Mouse (Mus musculus) lung, embryonic 15.5 days (tissue): ENCODE measurements around the gene Clk3. TPM values are rescaled to one million over a fixed set of nuclear protein-coding genes. Genes with fewer than 3 reads are reported as not detected.
A peak's percentile ranks its signal among the peaks of the same experiment; 100 is the strongest.

Source experiments
- ATAC-seq: fragments of 200-750 bp; cut with Nextera tagmentation; 2 replicates; pipeline ENCODE4 v1.8.0; 2017; ENCODE audit warnings: moderate number of reproducible peaks, borderline replicate concordance; ENCODE audit not compliant: low FRiP score, low TSS enrichment; ENCODE audit errors: extremely low read depth
- H3K27ac ChIP-seq: fragments of 300-500 bp; sonication (generic); 2 replicates; pipeline ENCODE4 v1.5.1; 2015; ENCODE audit warnings: moderate library complexity, mild to moderate bottlenecking, inconsistent platforms
- H3K27me3 ChIP-seq: fragments of 300-500 bp; sonication (generic); 2 replicates; pipeline ENCODE4 v1.6.1; 2015; ENCODE audit warnings: inconsistent platforms
- H3K36me3 ChIP-seq: fragments of 300-500 bp; sonication (generic); 2 replicates; pipeline ENCODE4 v1.6.1; 2015; ENCODE audit warnings: inconsistent platforms
- H3K4me1 ChIP-seq: fragments of 300-500 bp; sonication (generic); 2 replicates; pipeline ENCODE4 v1.6.1; 2015; ENCODE audit warnings: inconsistent platforms
- H3K4me2 ChIP-seq: fragments of 300-500 bp; sonication (generic); 2 replicates; pipeline ENCODE4 v1.6.1; 2015; ENCODE audit warnings: inconsistent platforms, mild to moderate bottlenecking, moderate library complexity
- H3K4me3 ChIP-seq: fragments of 300-500 bp; sonication (generic); 2 replicates; pipeline ENCODE4 v1.5.1; 2015; ENCODE audit warnings: mild to moderate bottlenecking, inconsistent platforms
- H3K9ac ChIP-seq: fragments of 300-500 bp; sonication (generic); 2 replicates; pipeline ENCODE4 v1.6.1; 2015; ENCODE audit warnings: inconsistent platforms
- H3K9me3 ChIP-seq: fragments of 300-500 bp; sonication (generic); 2 replicates; pipeline ENCODE4 v1.6.1; 2016; ENCODE audit warnings: inconsistent platforms
- WGBS: fragments of 180-500 bp; shearing (Covaris S2); methylation state at CpG from one replicate; pipeline ENCODE4 v1.1.7; 2015; 5-methylcytosine and 5-hydroxymethylcytosine counted together
- polyA plus RNA-seq: library from polyadenylated mRNA; unstranded; fragments of >200 nt; fragmentation: Nextera tagmentation; extraction: Ambion mirVana; gene quantifications from 2 replicates; pipeline ENCODE4 v1.2.1, GENCODE M21; 2015

The Clk3 gene
- polyA plus RNA-seq, 1 experiment from 2014 or later = 85.5 TPM

DNA sequence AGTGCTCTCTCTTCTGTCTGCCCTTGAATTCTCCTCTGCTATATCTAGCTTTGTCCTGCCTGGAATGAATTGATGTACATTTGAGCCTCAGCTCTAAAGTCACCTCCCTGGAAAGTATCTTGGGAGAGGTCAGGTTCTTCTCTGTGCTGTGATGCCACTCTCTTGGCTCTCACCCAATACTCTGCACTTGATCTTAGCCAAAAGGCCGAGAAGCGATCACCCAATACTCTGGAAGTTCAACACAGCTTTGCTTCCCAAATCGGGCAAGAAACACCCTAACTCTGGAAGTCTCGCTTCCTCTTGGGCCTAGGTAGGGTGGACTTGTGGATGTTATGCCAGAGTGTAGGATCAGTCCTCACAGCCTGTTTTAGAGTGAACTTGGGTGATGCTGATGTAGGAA, 1.6 kb upstream of the Clk3 start:
- no peak for ATAC-seq
- Histone ChIP-seq H3K27ac (no peak overlapping the region), H3K27me3 (no peaks in the 10 kb centered on the region), H3K9ac (no peak overlapping the region), H3K4me1 (peaks cover 26% of the 10 kb centered on the region), H3K9me3 (no peaks in the 10 kb centered on the region), H3K4me3 (no peak overlapping the region), H3K4me2 (no peak overlapping the region), H3K36me3 (no peaks in the 10 kb centered on the region)
- 85% methylated on average over 4 of the region's 4 CpGs for WGBS

DNA sequence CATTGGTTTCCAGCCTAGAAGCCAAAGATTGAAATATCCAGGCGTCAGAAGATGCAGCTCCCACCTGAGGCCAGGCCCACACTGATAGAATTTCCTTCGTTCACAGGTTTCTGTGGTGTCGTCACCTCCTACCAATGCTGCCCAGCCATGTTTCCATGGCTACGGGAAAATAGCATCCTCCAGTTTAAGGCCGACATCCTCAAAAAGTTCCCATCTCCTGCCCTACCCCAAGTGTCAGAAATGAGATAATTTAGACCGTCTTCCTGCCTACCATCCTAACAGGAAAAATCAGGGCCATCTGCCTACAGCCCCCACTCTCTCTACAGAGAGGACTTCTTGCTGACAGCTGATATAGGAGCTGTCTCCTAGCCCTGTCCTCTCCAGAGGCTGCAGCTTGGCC, 771 bp upstream of the Clk3 start:
- Histone ChIP-seq H3K9ac (peak overlapping the region; percentile 99; the same call in 1 of the 2 replicates), H3K4me3 (peak overlapping the region; percentile 86), H3K9me3 (no peaks in the 10 kb centered on the region), H3K4me2 (peak overlapping the region; percentile 94), H3K27ac (no peak overlapping the region), H3K4me1 (peaks cover 31% of the 10 kb centered on the region), H3K36me3 (no peaks in the 10 kb centered on the region), H3K27me3 (no peaks in the 10 kb centered on the region)
- WGBS = 33% methylated on average over 6 of the region's 6 CpGs
- no peak for ATAC-seq

DNA sequence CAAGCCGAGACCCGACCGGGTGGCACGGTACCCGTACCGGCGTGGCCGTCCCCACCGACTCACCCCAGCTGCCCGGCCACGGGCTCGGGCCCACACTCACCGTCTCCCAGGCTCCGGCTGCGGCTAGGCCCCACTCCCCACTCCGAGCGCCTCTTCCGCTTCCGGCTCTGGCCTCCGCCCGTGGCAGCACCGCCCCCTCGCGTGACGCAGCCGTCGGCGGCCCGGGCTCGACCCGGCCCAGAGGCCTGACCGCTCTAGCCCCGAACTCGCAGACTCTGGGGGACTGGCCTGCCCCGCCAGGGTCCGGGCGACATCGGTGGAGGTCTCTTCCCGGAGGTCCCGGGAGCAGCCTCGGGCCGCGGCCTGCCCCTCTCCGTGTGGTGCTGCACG, 691 bp downstream of the Clk3 start:
- Histone ChIP-seq H3K27me3 (no peaks in the 10 kb centered on the region), H3K4me1 (peaks cover 31% of the 10 kb centered on the region), H3K4me2 (peak overlapping the region; percentile 94), H3K27ac (peak overlapping the region; percentile 98), H3K9ac (peak overlapping the region; percentile 99), H3K4me3 (peak overlapping the region; percentile 86), H3K36me3 (peaks cover 13% of the 10 kb centered on the region), H3K9me3 (no peaks in the 10 kb centered on the region)
- peak; percentile 93 for ATAC-seq
- WGBS = under 1% methylated on average over 45 of the region's 45 CpGs

DNA sequence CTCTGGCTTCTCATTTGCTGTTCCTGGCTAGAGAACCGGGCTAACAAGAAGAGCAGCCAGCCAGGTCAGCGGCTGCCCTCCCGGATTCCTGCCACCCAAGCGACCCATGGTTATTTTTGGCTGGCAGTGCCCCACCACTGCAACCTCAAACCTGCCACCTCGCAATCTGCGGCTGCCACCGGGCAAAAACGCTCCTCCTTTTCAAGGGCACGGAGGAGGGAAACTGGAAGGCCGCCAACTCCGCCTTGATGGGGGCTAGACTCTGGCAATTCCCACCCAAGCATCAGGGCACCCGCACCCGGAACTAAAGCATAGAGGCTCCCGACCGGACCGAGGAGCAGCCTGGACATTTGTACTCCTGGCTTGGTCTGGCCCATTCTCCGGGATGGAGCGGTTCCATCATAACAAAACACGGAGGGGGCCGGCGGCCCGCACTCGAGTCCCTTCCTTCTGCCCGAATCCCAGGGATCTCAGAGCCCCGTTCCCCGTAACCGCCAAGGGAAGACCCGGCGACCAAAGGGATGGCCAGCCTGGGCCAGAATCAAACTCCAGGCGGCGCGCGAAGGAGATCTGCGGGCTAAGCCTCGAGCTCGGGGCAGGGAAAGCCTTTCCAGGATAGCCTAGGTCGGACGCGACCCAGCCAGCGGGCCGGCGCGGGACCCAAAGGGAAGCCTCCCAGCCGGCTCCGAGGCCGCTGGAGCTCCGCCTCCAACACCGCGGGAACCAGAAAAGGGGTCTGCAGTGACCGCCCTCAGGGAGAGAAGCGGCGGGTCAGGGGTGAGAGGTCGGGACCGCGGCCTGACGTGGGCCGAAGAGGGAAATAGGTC, 1.3 kb downstream of the Clk3 start:
- H3K27ac ChIP-seq = peak overlapping the region; percentile 98
- peak overlapping the region; percentile 99 for H3K9ac ChIP-seq
- H3K27me3 ChIP-seq = no peaks in the 10 kb centered on the region
- peaks cover 18% of the 10 kb centered on the region for H3K36me3 ChIP-seq
- H3K4me2 ChIP-seq = peak overlapping the region; percentile 94
- WGBS = under 1% methylated on average over 57 of the region's 57 CpGs
- peaks cover 31% of the 10 kb centered on the region for H3K4me1 ChIP-seq
- H3K9me3 ChIP-seq = no peaks in the 10 kb centered on the region
- H3K4me3 ChIP-seq = peak overlapping the region; percentile 86
- ATAC-seq = peak; percentile 47

DNA sequence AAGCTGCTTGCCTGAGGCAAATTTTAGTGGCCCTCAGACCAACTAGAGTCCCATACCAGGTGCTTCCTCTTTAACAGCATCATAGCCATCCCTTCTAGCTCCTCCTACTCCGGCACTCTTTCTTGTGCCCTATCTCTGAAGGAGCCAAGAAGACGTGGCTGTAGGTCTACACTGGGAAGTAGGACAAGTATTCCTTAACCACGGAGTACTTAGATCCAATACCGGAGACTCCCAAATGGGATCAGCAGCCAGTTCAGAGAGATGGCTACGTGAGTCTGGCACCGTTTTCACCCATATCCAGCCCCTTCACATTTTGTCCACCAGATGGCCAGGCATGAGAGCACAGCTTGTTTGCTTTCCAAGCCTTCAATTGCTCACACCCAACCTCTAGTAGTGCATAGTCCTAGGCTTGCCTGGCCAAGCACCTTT, 3.1 kb downstream of the Clk3 start:
- WGBS = 39% methylated on average over 6 of the region's 6 CpGs
- H3K4me2 ChIP-seq = peak overlapping the region; percentile 94
- peaks cover 36% of the 10 kb centered on the region for H3K36me3 ChIP-seq
- peak overlapping the region; percentile 86; the same call in 1 of the 2 replicates for H3K4me3 ChIP-seq
- peaks cover 31% of the 10 kb centered on the region for H3K4me1 ChIP-seq
- no peak for ATAC-seq
- no peak overlapping the region for H3K27ac ChIP-seq
- H3K9ac ChIP-seq = no peak overlapping the region
- no peaks in the 10 kb centered on the region for H3K27me3 ChIP-seq
- H3K9me3 ChIP-seq = no peaks in the 10 kb centered on the region

DNA sequence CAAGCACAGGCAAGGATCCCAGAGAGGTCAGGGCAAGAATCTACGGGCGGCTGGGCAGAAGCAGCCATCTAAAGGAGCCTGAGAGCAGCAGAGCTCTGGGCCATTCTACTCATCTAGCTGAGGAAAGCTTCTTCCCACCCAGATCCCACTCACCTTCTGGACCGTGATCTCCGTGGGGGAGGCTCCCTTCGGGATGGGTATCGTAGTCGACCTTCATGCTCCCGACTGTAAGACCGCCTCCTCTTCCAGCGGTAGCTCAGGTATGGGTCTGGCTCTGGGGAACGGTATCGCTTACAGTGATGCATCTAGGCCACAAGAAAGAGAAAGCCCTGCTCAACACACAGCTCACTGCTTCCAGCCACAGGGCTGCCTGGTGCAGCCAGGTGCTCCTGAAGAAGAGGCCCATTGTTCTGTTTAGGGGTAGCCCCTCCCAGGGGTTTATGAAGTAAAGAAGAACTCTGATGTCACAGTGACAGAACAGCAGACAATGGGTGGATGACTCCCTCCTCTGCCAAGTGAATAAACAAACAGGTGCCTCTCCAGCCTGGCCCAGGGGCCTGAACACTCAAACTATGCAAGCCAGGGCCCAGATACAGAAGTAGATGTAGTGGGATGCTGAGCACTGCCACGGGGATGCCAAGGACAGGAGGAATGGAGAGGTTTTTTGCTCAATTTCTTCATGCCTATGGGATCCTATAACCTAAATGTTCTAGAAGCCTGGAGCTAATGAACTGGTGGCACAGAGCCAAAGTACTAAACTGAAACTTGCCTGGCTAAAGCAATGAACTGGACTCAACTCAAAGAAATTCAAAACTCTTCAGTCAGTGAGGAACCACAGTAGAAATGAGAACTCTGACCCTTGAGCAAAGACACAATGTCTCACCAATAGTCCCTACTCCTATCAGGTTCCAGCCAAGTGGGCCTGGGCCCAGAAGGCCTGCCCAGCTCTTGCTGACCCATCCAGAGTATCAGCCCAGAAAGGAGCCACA, 3.8 kb downstream of the Clk3 start:
- Histone ChIP-seq H3K27ac (no peak overlapping the region), H3K4me2 (peak overlapping the region; percentile 94; the same call in 1 of the 2 replicates), H3K27me3 (no peaks in the 10 kb centered on the region), H3K36me3 (peaks cover 43% of the 10 kb centered on the region), H3K9ac (no peak overlapping the region), H3K9me3 (no peaks in the 10 kb centered on the region), H3K4me1 (peaks cover 31% of the 10 kb centered on the region), H3K4me3 (no peak overlapping the region)
- 86% methylated on average over 13 of the region's 13 CpGs for WGBS
- ATAC-seq = no peak

DNA sequence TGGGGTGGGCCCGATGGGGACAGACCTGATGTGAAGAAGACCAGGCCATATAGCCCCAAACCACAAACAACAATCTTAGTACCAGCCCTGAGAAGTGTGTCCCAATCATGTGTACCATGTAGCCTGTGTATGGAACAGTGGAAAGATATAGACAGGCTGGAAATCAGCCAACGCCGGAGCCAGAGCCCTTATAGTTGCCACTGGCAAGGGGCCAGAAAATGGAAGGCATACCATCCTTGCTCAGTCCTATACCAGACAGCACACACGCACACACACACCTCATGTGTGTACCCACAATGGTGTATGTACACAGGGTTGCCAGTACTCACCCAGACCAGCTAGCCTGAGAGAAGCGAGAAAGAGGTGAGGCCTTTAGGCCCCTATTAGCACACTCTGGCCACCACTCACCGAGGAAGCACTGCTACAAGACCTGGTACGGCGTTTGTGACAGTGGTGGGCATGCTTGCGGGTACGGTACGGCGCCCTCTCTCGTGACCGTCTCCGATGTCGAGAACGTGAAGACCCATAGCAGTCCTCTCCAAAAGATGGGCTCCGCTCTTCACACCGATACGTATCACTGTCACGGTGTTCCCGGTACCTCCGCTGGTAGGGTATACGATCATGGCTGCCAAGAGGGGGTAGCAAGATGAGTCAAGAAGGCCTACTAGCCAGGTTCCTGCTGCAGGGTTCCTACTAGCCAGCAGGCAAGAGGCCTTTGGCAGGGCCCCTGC, 5.1 kb downstream of the Clk3 start:
- WGBS = 92% methylated on average over 24 of the region's 24 CpGs
- Histone ChIP-seq H3K4me1 (peaks cover 24% of the 10 kb centered on the region), H3K27me3 (no peaks in the 10 kb centered on the region), H3K27ac (no peak overlapping the region), H3K4me2 (no peak overlapping the region), H3K9me3 (no peaks in the 10 kb centered on the region), H3K9ac (no peak overlapping the region), H3K4me3 (no peak overlapping the region), H3K36me3 (peaks cover 49% of the 10 kb centered on the region)
- ATAC-seq = no peak

DNA sequence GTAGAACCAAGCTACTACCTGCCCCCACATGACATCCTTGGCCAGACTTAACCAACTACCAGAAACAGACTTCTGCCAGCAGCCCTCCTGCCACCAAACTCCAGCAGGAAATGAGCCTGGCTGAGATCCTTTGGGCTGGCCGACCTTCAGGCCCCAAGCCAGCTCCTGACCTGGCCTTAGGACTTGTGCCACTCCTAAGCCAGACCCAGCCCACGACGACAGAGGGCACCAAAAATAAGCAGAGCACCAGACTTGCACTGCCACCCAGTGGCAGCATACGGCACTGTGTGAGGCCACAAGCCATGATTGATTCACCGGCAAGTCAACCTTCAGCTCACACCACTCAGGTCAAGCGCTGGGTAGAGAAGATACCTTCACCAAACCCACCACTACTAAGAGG, 6.4 kb downstream of the Clk3 start:
- Histone ChIP-seq H3K9ac (no peak overlapping the region), H3K36me3 (peaks cover 62% of the 10 kb centered on the region), H3K27ac (no peak overlapping the region), H3K4me3 (no peak overlapping the region), H3K9me3 (no peaks in the 10 kb centered on the region), H3K4me2 (no peak overlapping the region), H3K27me3 (no peaks in the 10 kb centered on the region), H3K4me1 (peaks cover 24% of the 10 kb centered on the region)
- 0 out of 2 replicates have a peak, but pooled peaks have one; percentile 17 for ATAC-seq
- 18% methylated on average over 6 of the region's 6 CpGs for WGBS

DNA sequence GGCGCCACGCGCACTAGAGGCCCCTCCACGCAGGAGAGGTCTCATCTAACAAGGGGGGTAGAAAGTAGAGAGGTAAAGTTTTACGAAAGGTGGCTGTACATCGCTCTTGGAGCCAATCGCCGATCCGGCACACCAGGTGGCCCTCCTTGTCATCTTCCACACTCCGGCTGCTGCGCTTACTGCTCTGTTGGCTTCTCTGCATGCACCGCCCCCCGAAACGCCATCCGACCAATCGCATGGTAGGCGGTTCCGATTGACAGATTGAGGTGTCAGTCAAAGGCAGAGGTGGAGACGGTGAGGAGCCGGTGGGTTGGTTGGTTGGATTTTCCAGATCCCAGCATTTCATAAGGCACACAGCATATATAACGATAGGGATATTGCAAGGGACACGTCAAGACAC, 7.1 kb downstream of the Clk3 start:
- no peak overlapping the region for H3K4me2 ChIP-seq
- no peak overlapping the region for H3K27ac ChIP-seq
- no peaks in the 10 kb centered on the region for H3K27me3 ChIP-seq
- H3K4me1 ChIP-seq = peaks cover 18% of the 10 kb centered on the region
- H3K9me3 ChIP-seq = no peaks in the 10 kb centered on the region
- peaks cover 70% of the 10 kb centered on the region for H3K36me3 ChIP-seq
- H3K9ac ChIP-seq = no peak overlapping the region
- 88% methylated on average over 22 of the region's 22 CpGs for WGBS
- no peak for ATAC-seq
- H3K4me3 ChIP-seq = no peak overlapping the region

DNA sequence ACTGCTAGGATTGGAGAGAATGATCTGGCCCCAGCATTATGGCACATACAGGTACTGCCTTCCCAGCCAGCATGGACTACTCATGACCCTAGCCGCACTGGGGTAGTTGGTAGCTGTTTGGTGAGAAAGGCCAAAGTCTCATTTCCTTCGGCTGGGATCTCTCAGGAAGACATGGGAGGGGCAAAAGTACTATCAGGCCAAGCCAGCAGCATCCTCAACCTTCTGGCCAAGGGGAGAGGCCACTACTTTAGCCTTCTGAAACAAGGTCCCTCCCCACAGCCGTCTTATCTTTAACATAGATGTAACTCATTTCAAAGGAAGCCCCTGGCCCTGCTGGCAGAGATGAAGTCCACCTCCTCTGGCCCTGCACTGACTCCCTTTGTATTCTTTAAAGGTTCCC, 8.1 kb downstream of the Clk3 start:
- WGBS = 84% methylated on average over 3 of the region's 3 CpGs
- Histone ChIP-seq H3K27me3 (no peaks in the 10 kb centered on the region), H3K36me3 (peaks cover 80% of the 10 kb centered on the region), H3K4me2 (no peak overlapping the region), H3K4me1 (peaks cover 8% of the 10 kb centered on the region), H3K9ac (no peak overlapping the region), H3K4me3 (no peak overlapping the region), H3K9me3 (no peaks in the 10 kb centered on the region), H3K27ac (no peak overlapping the region)
- ATAC-seq = no peak

DNA sequence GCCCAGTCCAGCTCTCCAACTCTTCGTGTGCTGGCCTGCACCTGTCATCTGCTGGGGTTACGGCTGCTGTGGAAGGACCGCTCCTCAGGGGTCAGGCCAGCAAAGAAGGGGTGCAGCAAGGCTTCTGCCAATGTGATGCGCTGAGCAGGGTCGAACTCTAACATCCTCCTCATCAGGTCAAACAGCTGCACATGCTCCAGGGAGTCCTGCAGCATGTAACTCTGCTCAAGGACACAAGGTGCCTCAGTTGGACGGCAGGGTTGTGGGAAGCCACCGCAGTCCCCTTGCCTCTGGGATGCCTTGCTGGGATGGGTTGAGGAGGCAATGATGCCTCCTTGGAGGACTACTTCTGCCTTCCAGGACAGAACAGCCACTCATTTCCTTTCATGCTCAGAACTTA, 14.8 kb downstream of the Clk3 start:
- no peak overlapping the region for H3K9ac ChIP-seq
- ATAC-seq = no peak
- H3K27ac ChIP-seq = no peak overlapping the region
- H3K4me1 ChIP-seq = no peaks in the 10 kb centered on the region
- H3K9me3 ChIP-seq = no peaks in the 10 kb centered on the region
- H3K4me2 ChIP-seq = no peak overlapping the region
- WGBS = 81% methylated on average over 7 of the region's 7 CpGs
- H3K36me3 ChIP-seq = peaks cover 98% of the 10 kb centered on the region
- H3K27me3 ChIP-seq = no peaks in the 10 kb centered on the region
- H3K4me3 ChIP-seq = no peak overlapping the region
